Mouse (Mus musculus) bone marrow macrophage, adult 2 months (primary cell): ENCODE results near the gene Ms4a15. TPM values are rescaled to one million over a fixed set of nuclear protein-coding genes. Genes with fewer than 3 reads are reported as not detected.

Source experiments
- H3K27ac ChIP-seq: 2 replicates; pipeline ENCODE4 v1.5.1; 2012; ENCODE audit warnings: low read depth, low read length; ENCODE audit not compliant: insufficient read depth
- H3K4me1 ChIP-seq: 2 replicates; pipeline ENCODE4 v1.6.1; 2012; ENCODE audit warnings: low read length; ENCODE audit not compliant: control insufficient read depth, insufficient read depth
- H3K4me3 ChIP-seq: 2 replicates; pipeline ENCODE4 v1.5.1; 2012; ENCODE audit warnings: mild to moderate bottlenecking, low read length, moderate library complexity; ENCODE audit not compliant: insufficient read depth
- CTCF ChIP-seq: IDR thresholded peaks from 2 replicates; pipeline ENCODE4 v1.5.1; 2012; ENCODE audit warnings: low read depth, mild to moderate bottlenecking, low read length, moderate library complexity
- POLR2A ChIP-seq: IDR thresholded peaks from 2 replicates; pipeline ENCODE4 v1.6.1; 2012; ENCODE audit warnings: mild to moderate bottlenecking, low read depth, low read length, borderline replicate concordance
- polyA plus RNA-seq: library from polyadenylated mRNA; stranded (reverse); fragments of >200 nt; gene quantifications from 2 replicates; pipeline ENCODE4 v1.2.4, GENCODE M21; 2012; ENCODE audit not compliant: missing spikeins, insufficient read depth, insufficient read length

Gene Ms4a15
- polyA plus RNA-seq, 1 experiment: not detected

DNA sequence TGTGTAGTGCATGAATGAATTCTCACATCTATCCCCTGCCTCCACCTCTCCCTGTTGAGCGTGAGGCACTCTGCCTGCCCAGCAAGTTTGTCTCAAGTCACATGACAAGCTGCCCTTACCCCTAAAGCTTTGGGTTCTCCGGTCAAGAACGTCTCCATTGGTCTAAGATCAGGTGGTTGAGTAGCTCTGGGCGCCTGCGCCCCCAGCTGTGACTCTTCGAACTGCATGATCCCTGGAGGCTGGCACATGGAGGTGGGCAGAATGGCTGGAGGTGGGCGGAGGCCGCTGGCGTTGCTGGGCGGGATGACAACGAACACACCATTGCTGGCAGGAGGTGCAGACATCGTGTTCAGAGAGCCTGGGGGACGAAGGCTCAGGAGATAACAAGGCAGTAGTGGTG lies 8.5 kb downstream of the Ms4a15 start:
- Histone ChIP-seq H3K4me1 (peaks cover 5% of the 10 kb centered on the region), H3K27ac (no peak overlapping the region), H3K4me3 (no peak overlapping the region)
- TF ChIP-seq POLR2A (no peak), CTCF (no peak)

DNA sequence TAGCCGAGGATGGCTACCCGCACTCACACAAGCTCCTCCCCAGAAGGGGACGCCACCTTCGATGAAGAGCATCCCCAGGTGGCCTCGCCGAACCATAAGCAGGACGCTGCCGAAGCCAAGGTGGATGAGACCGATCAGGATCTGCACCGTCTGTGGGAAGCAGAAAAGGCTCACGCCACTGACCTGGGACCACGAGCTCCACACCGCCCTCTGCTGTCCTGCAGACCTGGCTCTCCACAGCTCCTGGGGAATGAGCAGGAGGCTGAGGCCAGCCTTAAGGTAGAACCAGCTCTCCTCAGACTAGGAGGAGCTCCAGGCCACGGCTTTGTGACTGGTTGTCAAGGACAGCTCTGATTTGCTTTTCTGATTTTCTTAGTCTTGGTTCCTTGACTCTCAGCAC lies 9.9 kb downstream of the Ms4a15 start:
- no peak for TF ChIP-seq POLR2A
- peak; percentile 16; the same call in 1 of the 2 replicates for TF ChIP-seq CTCF
- peaks cover 7% of the 10 kb centered on the region for H3K4me1 ChIP-seq
- no peak overlapping the region for H3K4me3 ChIP-seq
- H3K27ac ChIP-seq: no peak overlapping the region

DNA sequence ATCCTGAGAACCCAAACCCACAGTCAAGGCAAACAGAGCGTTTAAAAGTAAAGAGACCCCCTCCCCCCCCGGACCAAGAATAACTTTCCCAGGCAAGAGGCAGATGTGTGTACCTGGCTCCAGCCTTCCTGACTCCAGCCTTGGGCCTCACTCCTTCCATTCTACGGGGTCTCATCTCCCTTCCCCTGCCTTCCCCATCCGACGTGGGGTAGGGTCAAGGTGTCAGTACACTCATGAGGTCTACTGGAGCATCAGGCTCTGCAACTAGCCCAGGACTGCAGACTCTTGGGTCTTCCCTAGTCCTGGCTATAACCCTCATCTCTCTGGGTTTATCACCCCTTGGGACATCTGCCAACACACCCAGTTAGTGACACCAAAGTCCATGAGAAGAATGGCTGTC lies 12.8 kb downstream of the Ms4a15 start:
- peaks cover 7% of the 10 kb centered on the region for H3K4me1 ChIP-seq
- peak overlapping the region; percentile 51 for H3K4me3 ChIP-seq
- no peak overlapping the region for H3K27ac ChIP-seq
- TF ChIP-seq POLR2A (no peak), CTCF (no peak)

DNA sequence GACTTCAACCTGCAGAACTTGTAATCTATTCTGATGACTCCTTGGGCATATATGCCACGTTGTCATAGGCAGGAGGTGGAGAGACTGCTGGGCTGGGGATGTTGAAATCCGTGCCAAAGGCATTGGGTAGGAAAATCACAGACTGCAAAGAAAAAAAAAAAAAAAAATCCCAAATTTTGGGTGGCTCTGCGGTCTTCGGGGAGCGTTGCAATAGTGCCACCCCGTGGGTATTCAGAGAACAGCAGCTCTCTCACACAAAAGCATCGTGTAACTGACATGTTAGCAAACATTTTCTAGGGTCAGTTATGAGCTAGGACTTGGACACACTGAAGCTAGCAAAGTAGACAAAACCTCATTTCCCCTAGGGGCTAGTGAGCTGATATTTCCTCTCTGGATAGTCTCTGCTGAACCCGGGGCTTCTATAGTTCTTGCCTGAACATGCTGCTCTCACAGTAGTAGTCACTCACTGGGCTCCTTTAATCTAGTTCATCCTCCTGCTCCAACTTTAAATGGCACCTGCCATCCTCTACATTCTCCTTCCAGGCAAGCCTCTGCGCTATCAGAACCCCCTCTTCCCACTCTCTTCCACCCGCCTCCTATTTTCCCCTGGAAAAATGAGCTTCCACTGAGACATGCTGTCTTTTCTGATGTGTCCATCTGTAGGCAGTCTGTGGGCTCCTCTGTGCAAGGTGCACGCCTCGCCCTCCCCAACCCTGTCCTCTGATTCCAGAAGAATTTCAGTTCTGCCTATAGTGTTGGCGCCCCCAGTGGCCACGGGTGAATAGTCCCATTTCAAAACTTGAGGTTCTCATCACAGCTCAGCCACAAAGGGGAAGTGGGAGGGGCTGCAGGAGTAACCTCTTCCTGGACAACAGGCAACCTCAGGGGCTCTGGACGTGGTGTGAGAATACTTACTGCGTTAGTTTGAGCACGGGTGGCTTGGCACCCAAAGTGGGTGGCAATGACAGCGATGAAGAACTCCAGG lies 13.6 kb downstream of the Ms4a15 start:
- no peak overlapping the region for H3K27ac ChIP-seq

DNA sequence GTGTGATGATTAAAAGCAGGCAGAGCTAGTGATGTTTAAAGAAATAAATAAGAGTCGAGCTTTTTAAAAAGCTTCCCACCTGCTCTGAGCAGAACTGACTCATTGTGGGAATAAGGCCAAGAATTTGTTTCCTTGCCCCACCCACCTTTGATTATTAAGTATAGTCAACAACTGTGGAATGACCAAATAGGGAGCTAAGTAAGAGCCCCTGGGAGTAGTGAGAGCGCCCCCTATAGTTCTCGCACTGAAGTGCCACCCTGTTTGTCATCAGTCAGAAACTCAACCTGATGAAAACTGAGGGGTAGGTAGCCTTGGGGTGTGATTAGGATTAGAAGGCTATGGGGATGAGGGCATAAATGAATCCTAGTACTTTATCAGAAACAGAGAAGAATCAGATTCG lies 16.7 kb downstream of the Ms4a15 start:
- Histone ChIP-seq H3K4me1 (peaks cover 7% of the 10 kb centered on the region), H3K27ac (no peak overlapping the region), H3K4me3 (no peak overlapping the region)
- TF ChIP-seq POLR2A (no peak), CTCF (no peak)

More for the DNA sequence above, 13.6 kb downstream of the Ms4a15 start:
- TF ChIP-seq CTCF: peak; percentile 89
- no peak for TF ChIP-seq POLR2A
- Histone ChIP-seq H3K4me3 (peak overlapping the region; percentile 51), H3K4me1 (peaks cover 7% of the 10 kb centered on the region)

DNA sequence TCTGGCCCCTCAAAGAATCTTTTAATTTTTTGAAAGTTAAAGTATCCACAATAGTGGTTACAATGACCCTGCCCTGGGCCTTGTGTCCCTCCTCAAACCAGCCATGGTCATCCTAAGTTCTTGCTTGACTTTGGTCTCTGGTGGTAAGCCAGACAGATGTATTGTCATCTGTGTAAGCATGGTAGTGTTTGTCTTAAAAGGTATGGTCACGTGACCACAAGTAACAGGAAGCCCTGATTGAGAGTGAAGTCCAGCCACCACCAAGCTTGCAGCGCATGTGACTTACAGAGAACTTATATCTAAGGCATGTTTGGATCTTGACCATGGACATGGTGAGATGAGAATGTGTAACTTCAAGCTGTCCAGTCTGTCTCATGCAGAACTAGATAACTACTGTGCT lies 17.9 kb downstream of the Ms4a15 start:
- Histone ChIP-seq H3K4me1 (peaks cover 6% of the 10 kb centered on the region), H3K4me3 (no peak overlapping the region), H3K27ac (no peak overlapping the region)
- TF ChIP-seq POLR2A: no peak
- TF ChIP-seq CTCF: no peak

DNA sequence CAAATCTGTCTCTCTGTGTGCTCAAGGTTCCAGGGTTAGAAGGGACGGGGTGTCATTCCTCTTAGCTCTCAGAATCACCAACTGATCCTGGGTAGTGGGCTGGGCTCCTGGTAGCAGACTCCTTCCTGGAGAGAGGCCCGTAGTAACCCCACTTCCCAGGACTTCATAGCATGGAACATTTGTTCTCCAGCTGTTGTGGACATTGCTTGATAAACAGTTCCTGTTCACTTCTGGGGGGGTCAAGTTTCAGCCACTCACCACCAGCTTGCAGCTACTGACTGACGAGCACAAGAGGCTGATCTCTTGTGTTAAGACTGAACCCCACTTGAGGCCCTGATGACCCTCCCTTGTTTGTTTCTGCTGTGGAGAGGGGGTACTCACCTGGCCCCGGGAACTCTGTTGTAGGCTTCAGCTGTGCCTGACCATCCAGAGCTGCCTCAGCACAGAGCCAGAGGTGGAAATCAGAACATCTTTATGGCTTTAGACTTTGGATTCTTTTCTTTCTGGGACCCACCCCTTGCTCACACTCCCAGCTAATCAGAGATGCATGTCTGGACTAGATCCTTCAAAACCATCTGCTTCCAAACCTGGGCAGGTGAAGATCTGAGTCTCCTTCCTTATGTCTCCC lies 18.7 kb downstream of the Ms4a15 start, which contains the start of gene Ms4a10:
Gene Ms4a10, minus strand, starts transcription at position 433 of the 628 bp plus-strand sequence.
- peaks cover 3% of the 10 kb centered on the region; the same call in 1 of the 2 replicates for H3K4me1 ChIP-seq
- no peak for TF ChIP-seq CTCF
- no peak for TF ChIP-seq POLR2A
- no peak within 1 kb of the TSS for H3K4me3 ChIP-seq
- H3K27ac ChIP-seq: no peak within 1 kb of the TSS

DNA sequence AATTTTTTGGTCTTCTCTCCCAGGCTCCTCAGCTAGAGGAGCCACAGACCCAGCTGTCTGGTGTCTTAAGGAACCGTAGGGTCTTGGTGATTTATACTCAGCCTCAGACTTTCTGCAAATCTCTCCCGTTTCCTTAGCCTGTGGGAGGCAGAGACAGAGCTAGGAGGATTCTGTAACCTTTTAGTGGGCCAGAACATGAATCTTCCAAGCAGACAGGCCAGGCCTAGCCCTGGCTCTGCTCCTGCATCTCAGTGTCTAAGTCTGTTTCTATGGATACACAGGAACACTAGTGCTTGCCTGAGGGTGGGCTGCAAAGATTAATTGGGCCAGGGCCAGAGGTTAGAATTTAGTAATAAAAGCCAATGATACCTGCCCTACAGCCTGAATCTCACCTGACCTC lies 19.9 kb downstream of the Ms4a15 start:
- Histone ChIP-seq H3K4me3 (no peak overlapping the region), H3K4me1 (no peaks in the 10 kb centered on the region), H3K27ac (no peak overlapping the region)
- TF ChIP-seq CTCF (no peak), POLR2A (no peak)

DNA sequence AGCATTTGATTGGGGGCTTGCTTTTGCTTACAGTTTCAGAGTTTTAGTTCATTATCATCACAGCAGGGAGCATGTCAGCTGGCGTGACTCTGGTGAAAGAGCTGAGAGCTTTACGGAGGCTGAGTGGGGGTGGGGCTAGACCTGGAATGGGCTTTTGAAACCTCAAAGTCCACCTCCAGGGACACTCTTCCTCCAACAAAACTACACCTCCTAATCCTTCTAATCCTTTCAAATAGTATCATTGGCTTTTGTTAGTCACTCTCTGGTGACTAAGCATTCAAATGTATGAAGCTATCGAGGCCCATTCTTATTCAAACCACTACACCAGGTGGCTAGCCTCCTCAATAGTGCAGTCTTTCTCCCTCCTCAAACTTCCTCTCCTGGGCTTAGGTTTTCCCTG lies 20.4 kb downstream of the Ms4a15 start:
- TF ChIP-seq CTCF (no peak), POLR2A (no peak)
- no peak overlapping the region for H3K4me3 ChIP-seq
- no peak overlapping the region for H3K27ac ChIP-seq
- no peaks in the 10 kb centered on the region for H3K4me1 ChIP-seq

DNA sequence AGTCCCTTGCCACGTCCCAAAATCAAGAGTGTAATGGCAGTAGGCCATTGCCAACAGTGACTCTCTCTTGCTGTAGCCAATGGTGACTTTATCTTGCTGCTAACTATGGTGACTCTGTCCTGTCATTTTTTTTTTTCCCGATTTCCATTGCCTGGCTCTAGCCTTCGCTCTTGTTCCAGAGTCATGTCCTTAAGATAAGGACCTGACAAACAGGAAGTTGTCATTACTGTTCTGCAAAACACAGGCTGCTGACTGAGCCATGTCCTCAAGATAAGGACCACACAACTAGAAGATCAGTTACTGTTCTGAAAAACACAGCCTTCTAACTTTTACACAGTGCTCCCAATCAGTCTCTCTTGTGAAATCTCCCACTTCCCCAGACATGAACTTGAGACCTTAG lies 22.6 kb downstream of the Ms4a15 start:
- Histone ChIP-seq H3K4me1 (no peaks in the 10 kb centered on the region), H3K27ac (no peak overlapping the region), H3K4me3 (no peak overlapping the region)
- TF ChIP-seq POLR2A: no peak
- no peak for TF ChIP-seq CTCF
